Mouse (Mus musculus) CD8-positive naive resting alpha-beta T cell, adult 2 months (primary cell): ENCODE results near the gene 6030498E09Rik.

Experiments used
- DNase-seq, 2 experiments: peaks; one replicate each; pipeline ENCODE4 v3.0.0; 2022; ENCODE audit warnings: low read depth in 2 of 2, low spot score in 2 of 2

6030498E09Rik gene

GRCm38 (mm10) chrX:38772478-38772877, at the start of gene 6030498E09Rik:
Gene 6030498E09Rik (plus strand): TSS chrX:38772671.
- no peak for DNase-seq

- DNase-seq = no peak
Measured at GRCm38 (mm10) chrX:38730081-38730480, 42.4 kb upstream of the 6030498E09Rik start.

- DNase-seq = no peak
Measured at GRCm38 (mm10) chrX:38730639-38731038, 41.8 kb upstream of the 6030498E09Rik start.

- no peak for DNase-seq
Measured at GRCm38 (mm10) chrX:38733683-38734082, 38.8 kb upstream of the 6030498E09Rik start.

- no peak for DNase-seq
Measured at GRCm38 (mm10) chrX:38734916-38735880, 37.3 kb upstream of the 6030498E09Rik start.

GRCm38 (mm10) chrX:38771453-38771852, 1.0 kb upstream of the 6030498E09Rik start:
- no peak for DNase-seq

GRCm38 (mm10) chrX:38771886-38772285, 585 bp upstream of the 6030498E09Rik start:
- no peak for DNase-seq

- DNase-seq = no peak
Measured at GRCm38 (mm10) chrX:38794373-38794772, 21.9 kb downstream of the 6030498E09Rik start.

GRCm38 (mm10) chrX:38813934-38814333, 41.5 kb downstream of the 6030498E09Rik start:
- no peak for DNase-seq

- no peak for DNase-seq
Measured at GRCm38 (mm10) chrX:38816841-38817240, 44.4 kb downstream of the 6030498E09Rik start.

GRCm38 (mm10) chrX:38958571-38958970, 186.1 kb downstream of the 6030498E09Rik start:
- no peak for DNase-seq

- no peak for DNase-seq
Measured at GRCm38 (mm10) chrX:38996265-38996664, 223.8 kb downstream of the 6030498E09Rik start.
